Mouse (Mus musculus) hematopoietic multipotent progenitor cell, adult 10-12 weeks (in vitro differentiated cells): ENCODE measurements around the gene Tmem126b. TPM values are rescaled to one million over a fixed set of nuclear protein-coding genes. Genes with fewer than 3 reads are reported as not detected.

Experiments
- polyA plus RNA-seq: library from polyadenylated mRNA; stranded (reverse); fragments of >175 nt; gene quantifications from 2 replicates; pipeline ENCODE4 v1.2.3, GENCODE M21; 2012; ENCODE audit warnings: low replicate concordance

Gene Tmem126b
- 3.1 and 5.8 TPM in 2 replicates for polyA plus RNA-seq

DNA sequence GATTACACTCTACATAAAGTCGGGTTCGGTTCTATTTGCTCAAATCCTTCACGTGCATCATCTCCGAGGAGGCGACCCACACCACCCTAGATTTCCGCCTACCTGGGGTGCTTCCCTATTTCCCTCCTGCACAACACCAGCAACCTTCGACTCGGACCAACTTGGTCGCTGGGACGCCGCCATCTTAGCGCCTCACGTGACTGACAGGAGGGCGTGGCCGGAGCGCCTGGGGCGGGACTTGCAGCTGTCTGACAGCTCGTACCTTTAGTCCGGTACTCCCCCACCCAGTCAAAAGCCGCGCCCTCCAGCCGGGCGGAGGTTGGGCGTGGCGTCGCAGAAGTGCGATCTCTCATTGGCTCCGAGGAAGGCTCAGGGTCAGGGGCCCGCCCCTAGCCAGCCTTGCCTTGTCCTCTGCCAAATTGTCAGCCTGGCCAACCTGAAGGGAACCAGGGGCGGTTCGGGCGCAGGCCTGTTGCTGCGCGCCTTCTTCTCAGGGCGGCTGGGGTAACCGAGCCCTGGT is at the start of gene Tmem126b:
Gene Tmem126b, minus strand, starts transcription at position 209 of the 520 bp plus-strand sequence.

DNA sequence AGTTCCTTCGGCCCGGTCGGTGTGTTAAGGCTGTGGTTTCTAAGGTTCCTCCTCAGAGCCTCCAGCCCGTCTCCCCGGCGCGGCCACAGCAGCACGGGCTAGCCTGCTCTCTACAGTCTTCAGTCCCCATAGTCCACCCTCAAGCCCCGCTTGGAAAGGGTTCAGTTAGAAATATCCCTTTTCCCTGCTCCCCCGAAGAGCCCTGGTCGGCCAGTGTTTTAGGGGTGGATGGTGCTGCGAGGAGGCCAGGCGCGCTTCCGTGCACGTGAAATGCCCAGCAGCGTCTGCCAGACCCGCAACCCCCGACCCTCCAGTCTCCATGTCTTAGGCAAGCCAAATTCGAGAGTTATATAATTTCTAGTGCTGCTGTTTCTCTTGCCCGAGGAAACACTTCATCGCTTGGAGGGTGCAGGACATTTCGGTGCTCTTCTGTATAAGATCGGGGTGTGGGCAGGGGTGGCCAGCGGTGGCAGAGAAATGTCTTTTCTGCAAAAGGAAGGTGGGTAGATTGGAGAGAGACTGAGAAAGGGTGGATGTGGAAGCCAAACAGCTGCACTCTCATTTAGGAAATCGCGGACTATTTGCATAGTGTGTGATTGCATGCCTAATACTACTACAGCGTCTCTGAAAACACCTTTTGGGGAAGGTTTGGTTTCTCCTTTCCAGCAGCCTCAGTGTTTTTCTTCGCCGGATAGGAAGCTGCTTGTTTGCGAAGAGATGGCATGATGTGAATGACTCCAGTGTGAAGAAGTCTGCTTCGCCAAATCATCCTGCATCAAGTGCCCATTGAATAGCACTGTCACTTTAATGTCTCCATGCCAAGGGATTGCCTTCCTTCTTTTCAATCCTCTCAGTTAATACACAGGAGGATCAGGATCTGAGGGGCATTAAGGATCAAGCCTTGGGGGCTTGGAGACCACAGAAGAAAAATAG is 778 bp upstream of the Tmem126b start, which contains the start of gene Dlg2:
Gene Dlg2, plus strand, starts transcription at position 360 of the 933 bp plus-strand sequence.

DNA sequence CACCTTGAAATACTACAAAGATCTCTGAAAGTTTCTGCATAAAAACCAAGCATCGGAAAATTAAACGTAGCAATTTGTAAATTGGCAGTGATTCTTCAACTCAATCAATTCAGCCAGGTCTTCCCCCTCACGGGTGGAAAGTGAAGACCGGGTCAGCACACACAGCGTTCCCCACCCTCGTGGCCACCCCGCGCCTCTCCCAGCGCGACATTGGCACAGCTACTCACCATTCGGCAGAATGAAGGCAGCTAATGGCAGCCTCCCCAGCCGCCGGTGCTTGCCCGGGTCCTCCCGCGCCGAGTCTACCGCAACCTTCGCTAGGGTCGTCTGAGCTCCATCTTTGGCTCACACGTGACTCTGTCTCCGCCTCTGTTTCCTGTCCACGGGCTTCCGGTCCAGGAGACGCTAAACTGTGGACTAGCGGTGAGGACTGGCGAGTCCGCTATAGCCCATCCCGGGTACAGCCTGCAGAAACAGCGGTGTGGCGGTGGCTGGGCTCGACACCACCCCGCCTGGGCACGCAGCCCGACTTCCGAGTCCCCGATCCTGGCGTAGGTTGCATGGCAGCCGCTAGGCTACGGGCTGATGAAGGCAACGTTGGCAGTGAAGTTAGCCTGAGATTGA is 18.8 kb downstream of the Tmem126b start, which contains the start of gene Tmem126a:
Gene Tmem126a, minus strand, starts transcription at position 385 of the 624 bp plus-strand sequence.

DNA sequence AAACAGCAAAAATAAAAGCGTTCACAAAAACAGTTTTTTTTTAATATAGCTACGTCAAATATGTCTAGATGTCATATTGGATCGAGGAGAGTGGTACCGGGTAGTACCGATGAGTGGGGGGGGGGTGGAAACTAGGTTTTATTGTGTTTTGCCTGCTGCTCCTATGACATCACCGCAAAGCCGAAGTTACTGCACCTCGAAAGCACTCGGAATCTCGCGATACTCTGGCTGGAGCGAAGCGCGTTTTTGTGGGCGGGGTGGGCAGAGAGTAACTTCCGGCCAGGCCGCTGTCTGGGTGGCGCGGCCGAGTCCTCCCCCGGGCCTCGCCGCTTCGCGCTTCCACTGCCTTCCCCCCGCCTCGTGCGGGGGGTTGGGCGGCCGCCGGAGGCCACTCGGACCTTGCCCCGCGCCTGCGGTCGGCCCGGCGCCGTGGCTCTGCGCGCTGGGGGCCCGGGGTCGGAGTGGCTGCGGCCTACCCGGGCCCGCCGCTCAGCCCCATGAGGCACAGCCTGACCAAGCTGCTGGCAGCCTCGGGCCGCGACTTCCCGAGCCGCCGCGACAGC is 33.2 kb downstream of the Tmem126b start, which contains the start of gene Crebzf:
Gene Crebzf, plus strand, starts transcription at position 212 of the 563 bp plus-strand sequence.

DNA sequence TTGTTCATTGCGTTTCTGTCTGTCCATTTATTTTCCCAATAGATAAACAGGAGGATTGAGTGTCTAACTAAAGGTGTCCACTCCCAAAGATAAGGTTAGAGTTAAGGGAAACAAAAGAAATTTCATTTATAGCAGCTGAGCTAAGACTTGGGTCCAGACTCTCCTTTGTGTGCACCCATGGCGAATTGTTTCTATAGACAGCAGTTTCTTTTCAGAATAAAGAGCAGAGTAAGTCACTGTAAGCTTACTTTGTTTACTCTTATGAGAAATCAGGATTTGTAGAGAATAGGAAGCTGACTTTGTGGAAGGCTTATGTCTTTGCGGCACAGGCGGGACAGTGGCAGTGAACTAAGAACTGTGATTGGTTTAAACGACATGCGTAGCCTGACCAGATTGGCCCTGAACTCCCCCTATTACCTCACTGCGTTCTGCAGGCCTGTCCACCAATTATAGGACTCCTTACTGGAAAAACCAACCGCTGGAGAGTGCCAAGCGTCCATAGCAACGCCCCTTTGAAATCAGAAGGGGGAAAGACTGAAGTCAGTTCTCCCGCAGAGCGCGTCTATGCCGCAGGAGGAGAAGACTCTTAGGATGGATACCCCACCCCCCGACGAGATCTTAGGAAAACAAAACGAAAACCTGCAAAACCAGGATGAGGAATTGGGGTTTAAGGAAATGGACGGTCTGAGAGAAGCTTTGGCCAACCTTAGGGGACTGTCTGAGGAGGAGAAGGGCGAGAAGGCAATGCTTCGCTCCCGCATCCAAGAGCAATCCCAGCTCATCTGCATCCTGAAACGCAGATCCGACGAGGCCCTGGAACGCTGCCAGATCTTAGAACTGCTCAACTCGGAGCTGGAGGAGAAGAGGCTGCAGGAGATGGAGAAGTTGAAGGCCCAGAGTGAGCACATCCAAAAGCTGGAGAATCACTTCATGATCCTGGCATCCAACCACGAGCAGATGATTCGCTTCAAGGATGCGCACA is 49.5 kb downstream of the Tmem126b start, which contains the start of gene Ccdc89:
Gene Ccdc89, plus strand, starts transcription at position 558 of the 982 bp plus-strand sequence.

Other genes with a start within 250 kb of the Tmem126b start
- not detected in 2 replicates for gene Ccdc83, start 210.2 kb downstream of the Tmem126b start, polyA plus RNA-seq
- 1.4 and 2.5 TPM in 2 replicates for gene Sytl2, start 173.7 kb downstream of the Tmem126b start, polyA plus RNA-seq
- gene Ccdc89, start 49.4 kb downstream of the Tmem126b start, polyA plus RNA-seq = not detected in 2 replicates
- gene Crebzf, start 33.3 kb downstream of the Tmem126b start, polyA plus RNA-seq = 82.0 and 212 TPM in 2 replicates
- gene Tmem126a, start 18.8 kb downstream of the Tmem126b start, polyA plus RNA-seq = 14.2 and 32.5 TPM in 2 replicates
- 0.11 and 0.22 TPM in 2 replicates for gene Dlg2, start 671 bp upstream of the Tmem126b start, polyA plus RNA-seq